Mouse (Mus musculus) neural tube, embryonic 14.5 days (tissue): ENCODE measurements around the gene Gm17067. TPM values are rescaled to one million over a fixed set of nuclear protein-coding genes. Genes with fewer than 3 reads are reported as not detected.
A peak's percentile ranks its signal among the peaks of the same experiment; 100 is the strongest.
"Not testable (repeated sequence)": the region's sequence is repeated elsewhere in the genome, so short reads cannot be mapped to it uniquely, and the experiment has no call there.

Source experiments
- ATAC-seq: fragments of 200-750 bp; cut with Nextera tagmentation; 2 replicates; pipeline ENCODE4 v1.8.0; 2017; ENCODE audit warnings: low read depth, mild to moderate bottlenecking, moderate TSS enrichment, moderate library complexity
- H3K27ac ChIP-seq: fragments of 300-500 bp; sonication (generic); 2 replicates; pipeline ENCODE4 v1.5.1; 2014; ENCODE audit warnings: low read depth, mild to moderate bottlenecking, control low read depth, low read length, moderate library complexity, mixed read lengths
- H3K27me3 ChIP-seq: fragments of 300-500 bp; sonication (generic); 2 replicates; pipeline ENCODE4 v1.6.1; 2014; ENCODE audit warnings: low read length; ENCODE audit not compliant: control insufficient read depth, insufficient read depth
- H3K36me3 ChIP-seq: fragments of 300-500 bp; sonication (generic); 2 replicates; pipeline ENCODE4 v1.6.1; 2014; ENCODE audit warnings: low read length, mixed read lengths; ENCODE audit not compliant: control insufficient read depth, insufficient read depth
- H3K4me1 ChIP-seq: fragments of 300-500 bp; sonication (generic); 2 replicates; pipeline ENCODE4 v1.6.1; 2014; ENCODE audit warnings: low read length; ENCODE audit not compliant: control insufficient read depth, insufficient read depth
- H3K4me2 ChIP-seq: fragments of 300-500 bp; sonication (generic); 2 replicates; pipeline ENCODE4 v1.6.1; 2014; ENCODE audit warnings: mild to moderate bottlenecking, low read depth, low read length, control low read depth
- H3K4me3 ChIP-seq: fragments of 300-500 bp; sonication (generic); 2 replicates; pipeline ENCODE4 v1.5.1; 2014; ENCODE audit warnings: low read depth, low read length, control low read depth, mixed read lengths
- H3K9ac ChIP-seq: fragments of 300-500 bp; sonication (generic); replicated peaks from 2 replicates; pipeline ENCODE4 v1.6.1; 2014; ENCODE audit warnings: low read depth, mild to moderate bottlenecking, control low read depth, low read length, mixed read lengths
- H3K9me3 ChIP-seq: fragments of 300-500 bp; sonication (generic); 2 replicates; pipeline ENCODE4 v1.6.1; 2016; ENCODE audit warnings: low read length; ENCODE audit not compliant: control insufficient read depth
- WGBS: fragments of 180-500 bp; shearing (Covaris S2); extraction: QIAGEN DNeasy Blood & Tissue Kit; methylation state at CpG from one replicate; pipeline ENCODE4 v1.1.7; 2014; 5-methylcytosine and 5-hydroxymethylcytosine counted together
- polyA plus RNA-seq: library from polyadenylated mRNA; unstranded; fragments of >200 nt; fragmentation: Nextera tagmentation; extraction: Ambion mirVana; gene quantifications from 2 replicates; pipeline ENCODE4 v1.2.1, GENCODE M21; 2014

Gene Gm17067
- polyA plus RNA-seq: not detected in 2 replicates

DNA sequence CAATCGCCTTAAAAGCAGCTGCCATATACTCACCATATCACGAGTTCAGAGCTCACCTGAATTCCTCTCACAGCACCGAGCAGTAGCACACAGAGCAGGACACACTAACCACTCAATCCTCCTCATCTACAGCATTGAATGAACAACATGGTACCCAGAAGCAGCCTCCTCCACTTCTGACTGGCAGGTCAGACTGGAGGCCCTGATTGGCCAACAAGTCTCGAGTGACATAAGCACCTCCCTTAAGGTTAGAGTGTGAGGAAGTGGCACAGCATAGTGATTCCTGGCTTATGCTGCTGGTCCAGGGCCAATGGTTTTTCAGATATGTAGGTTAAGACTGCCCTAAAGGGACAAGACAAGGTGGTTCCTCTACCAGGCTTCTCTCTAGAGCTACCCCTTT, at the start of gene Gm17067:
Gene Gm17067 (minus strand): TSS at position 101 of the 400 bp plus-strand sequence.
- 88% methylated on average over 4 of the region's 4 CpGs for WGBS
- H3K27me3 ChIP-seq, H3K9me3 ChIP-seq: not testable (repeated sequence)

DNA sequence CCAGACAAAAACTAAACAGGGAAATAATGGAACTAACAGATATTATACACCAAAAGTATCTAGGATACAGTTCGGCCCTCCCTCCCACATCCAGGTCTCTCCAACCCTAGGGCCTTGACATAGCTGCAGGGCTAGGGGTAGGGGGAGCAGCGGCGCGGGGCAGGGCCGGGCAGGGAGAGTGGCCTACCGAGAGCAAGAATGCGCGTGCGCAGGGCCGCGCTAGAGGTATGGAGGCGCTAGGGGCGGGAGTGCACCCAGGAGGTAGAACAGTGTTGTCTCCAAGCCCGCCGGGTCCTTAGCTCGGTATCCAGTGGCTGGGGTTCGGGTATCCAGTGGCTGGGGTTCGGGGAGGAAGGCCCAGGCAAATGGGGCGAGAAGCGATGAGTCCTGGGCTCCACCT, 23.0 kb upstream of the Gm17067 start:
- Histone ChIP-seq H3K27me3 (no peaks in the 10 kb centered on the region), H3K4me3 (no peak overlapping the region), H3K9ac (no peak overlapping the region), H3K9me3 (no peaks in the 10 kb centered on the region), H3K27ac (no peak overlapping the region), H3K4me2 (no peak overlapping the region), H3K36me3 (no peaks in the 10 kb centered on the region), H3K4me1 (no peaks in the 10 kb centered on the region)
- no peak for ATAC-seq
- WGBS: 47% methylated on average over 20 of the region's 20 CpGs

More for the DNA sequence above, at the start of gene Gm17067:
- H3K27ac ChIP-seq, H3K9ac ChIP-seq, H3K4me3 ChIP-seq, H3K36me3 ChIP-seq, H3K4me1 ChIP-seq, H3K4me2 ChIP-seq, ATAC-seq: not testable (repeated sequence)

DNA sequence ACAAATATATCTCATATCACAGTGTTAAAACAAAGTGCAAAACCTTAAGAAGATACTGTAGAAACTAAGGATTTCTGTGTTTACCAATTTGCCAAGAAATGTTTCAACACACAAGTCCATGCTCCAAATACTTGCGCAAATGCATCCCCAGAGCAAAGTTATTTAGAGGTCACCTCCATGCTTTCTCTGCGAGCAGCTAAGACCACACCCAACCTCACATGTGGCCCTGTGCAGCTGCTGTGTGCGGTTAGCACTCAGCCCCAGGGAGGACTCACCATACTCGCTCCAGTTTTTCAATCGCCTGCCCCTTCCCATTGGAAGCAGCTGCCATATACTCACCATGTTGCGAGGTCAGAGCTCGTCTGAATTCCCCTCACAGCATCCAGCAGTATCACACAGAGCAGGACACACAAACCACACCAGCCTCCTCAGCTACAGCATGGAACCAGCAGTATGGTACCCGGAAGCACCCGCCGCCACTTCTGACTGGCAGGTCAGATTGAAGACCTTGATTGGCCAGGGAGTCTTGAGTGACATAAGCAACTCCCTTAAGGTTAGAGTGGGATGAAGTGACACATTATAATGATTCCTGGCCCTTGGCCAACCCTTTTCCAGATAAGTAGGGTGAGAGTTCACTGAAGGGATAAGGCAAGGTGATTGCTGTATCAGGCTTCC, 11.9 kb upstream of the Gm17067 start:
- no peak overlapping the region for H3K4me2 ChIP-seq
- H3K27me3 ChIP-seq: no peaks in the 10 kb centered on the region
- no peaks in the 10 kb centered on the region for H3K36me3 ChIP-seq
- H3K9ac ChIP-seq: no peak overlapping the region
- WGBS: 89% methylated on average over 10 of the region's 10 CpGs
- no peak overlapping the region for H3K27ac ChIP-seq
- no peaks in the 10 kb centered on the region for H3K9me3 ChIP-seq
- ATAC-seq: no peak
- H3K4me1 ChIP-seq: no peaks in the 10 kb centered on the region
- no peak overlapping the region for H3K4me3 ChIP-seq

DNA sequence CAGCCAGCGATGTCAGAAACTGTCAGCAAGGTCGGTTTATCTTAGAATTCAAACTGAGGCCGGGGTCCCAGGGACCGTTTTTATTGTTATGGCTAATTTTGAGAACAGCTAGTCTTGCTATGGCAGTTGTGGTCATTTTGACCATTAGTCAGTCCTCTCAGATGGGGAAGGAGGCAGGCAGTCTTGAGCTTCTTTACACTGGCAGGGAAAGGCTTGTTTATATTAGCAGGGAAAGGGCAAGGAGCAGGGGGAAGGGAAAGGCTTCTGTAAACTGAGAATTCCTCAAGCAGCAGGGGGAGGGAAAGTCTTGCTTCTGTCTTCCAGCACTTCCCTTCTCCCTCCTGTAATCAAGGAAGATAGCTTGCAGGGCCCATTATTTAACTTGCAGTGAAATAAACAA, 33.6 kb downstream of the Gm17067 start:
- not testable (repeated sequence) for H3K36me3 ChIP-seq, H3K9me3 ChIP-seq
- under 1% methylated on average over 4 of the region's 4 CpGs for WGBS

DNA sequence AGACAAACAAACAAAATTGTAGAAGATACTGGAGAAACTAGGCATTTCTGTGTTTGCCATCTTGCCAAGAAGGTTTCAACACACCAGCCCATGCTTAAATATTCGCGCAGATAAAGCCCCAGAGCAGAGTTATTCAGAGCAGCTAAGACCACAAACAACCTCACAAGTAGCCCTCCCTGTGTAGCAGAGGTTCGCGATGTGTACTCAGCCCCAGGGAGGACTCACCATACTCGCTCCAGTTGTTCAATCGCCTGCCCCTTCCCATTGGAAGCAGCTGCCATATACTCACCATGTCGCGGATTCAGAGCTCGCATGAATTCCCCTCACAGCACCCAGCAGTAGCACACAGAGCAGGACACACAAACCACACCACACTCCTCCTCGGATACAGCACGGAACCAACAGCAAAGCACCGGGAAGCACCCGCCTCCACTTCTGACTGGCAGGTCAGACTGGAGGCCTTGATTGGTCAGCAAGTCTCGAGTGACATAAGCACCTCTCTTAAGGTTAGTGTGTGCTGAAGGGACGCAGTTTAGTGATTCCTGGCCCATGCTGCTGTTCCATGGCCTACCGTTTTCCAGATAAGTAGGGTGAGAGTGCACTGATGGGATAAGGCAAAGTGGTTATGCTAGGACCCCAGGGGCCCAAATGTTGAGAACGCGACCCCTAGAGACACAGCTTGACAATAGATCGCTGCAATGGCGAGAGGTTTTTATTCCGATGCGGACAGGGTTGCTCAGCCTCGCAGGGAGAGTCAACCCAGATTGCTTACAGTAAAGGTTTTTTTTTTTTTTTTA, 34.3 kb downstream of the Gm17067 start, which contains the start of gene Zfp975:
Gene Zfp975 (minus strand): TSS at position 381 of the 797 bp plus-strand sequence.
- Histone ChIP-seq H3K27ac (peak within 1 kb of the TSS; percentile 60; the same call in 1 of the 2 replicates), H3K9ac (peak within 1 kb of the TSS; percentile 64)
- 1% methylated on average over 23 of the region's 23 CpGs for whole genome bisulfite sequencing

More for the DNA sequence above, 33.6 kb downstream of the Gm17067 start:
- H3K27me3 ChIP-seq, H3K4me1 ChIP-seq, H3K27ac ChIP-seq, ATAC-seq: not testable (repeated sequence)
- peak overlapping the region; percentile 50 for H3K4me3 ChIP-seq
- peak overlapping the region; percentile 64; the same call in 1 of the 2 replicates for H3K9ac ChIP-seq
- peak overlapping the region; percentile 52 for H3K4me2 ChIP-seq

DNA sequence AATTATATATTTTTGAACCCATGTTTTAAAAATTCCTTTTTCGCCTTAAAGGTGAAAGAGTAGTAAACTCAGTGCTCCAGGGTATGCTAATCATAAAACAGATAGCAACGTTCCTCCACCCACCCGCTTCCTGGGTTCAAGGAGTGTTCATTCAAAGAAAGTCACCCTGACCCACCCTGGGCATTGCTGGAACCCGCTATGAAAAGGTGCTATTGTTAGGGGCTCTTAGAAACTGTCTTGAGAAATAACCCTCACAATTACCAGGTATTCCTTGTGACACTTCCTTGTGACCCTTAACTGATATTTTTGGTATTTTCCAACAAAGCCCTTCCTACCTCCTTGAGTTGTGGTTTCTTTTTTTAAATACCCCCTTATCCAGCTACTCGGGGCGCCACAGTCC, 46.7 kb downstream of the Gm17067 start:
- WGBS: 94% methylated on average over 6 of the region's 6 CpGs
- not testable (repeated sequence) for ATAC-seq, H3K27ac ChIP-seq, H3K36me3 ChIP-seq, H3K9me3 ChIP-seq, H3K4me1 ChIP-seq, H3K9ac ChIP-seq, H3K4me3 ChIP-seq, H3K27me3 ChIP-seq, H3K4me2 ChIP-seq

More for the DNA sequence above, 34.3 kb downstream of the Gm17067 start, which contains the start of gene Zfp975:
- Histone ChIP-seq H3K4me3 (peak within 1 kb of the TSS; percentile 50), H3K4me2 (peak within 1 kb of the TSS; percentile 52)
- not testable (repeated sequence) for H3K27me3 ChIP-seq, H3K4me1 ChIP-seq, H3K36me3 ChIP-seq, H3K9me3 ChIP-seq
- peak; percentile 100 for ATAC-seq

DNA sequence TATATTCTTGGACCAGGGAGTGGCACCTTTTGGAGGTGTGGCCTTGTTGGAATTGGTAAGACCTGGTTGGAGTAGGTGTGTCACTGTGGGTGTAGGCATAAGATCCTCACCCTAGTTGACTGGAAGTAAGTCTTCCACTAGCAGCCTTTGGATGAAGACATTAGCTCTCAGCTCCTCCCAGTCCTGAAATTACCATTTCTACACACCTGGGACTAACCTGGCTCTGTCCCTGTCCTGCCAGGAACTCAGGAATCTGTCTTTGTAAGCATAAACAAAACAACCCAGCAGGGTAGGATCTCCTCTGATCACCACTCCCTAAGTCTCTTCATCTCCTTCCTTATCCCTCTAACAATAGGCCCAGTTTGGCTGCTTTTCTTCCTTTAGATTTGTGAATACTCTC, 47.2 kb downstream of the Gm17067 start:
- H3K27ac ChIP-seq, H3K9me3 ChIP-seq, ATAC-seq, H3K4me2 ChIP-seq, H3K4me3 ChIP-seq, H3K4me1 ChIP-seq, H3K27me3 ChIP-seq, H3K9ac ChIP-seq, H3K36me3 ChIP-seq: not testable (repeated sequence)

DNA sequence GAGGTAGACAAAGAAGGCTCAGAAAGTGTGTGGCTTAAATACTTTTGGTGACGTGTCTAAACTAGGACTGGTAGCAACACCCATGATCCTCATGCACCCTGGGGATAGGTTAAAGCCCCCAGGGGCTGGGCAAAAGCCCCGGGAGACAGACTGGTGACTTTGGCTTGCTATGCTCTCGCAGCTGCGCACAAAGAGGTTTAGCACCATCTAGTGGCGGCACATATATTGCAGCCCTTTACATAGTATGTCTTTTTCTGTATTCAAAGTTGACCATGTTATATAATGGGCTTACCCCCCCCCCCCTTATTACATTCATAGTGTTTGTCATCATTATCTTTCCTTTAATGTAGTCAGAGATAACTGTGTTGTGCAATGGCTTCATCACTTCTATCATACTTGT, 66.7 kb downstream of the Gm17067 start:
- H3K9ac ChIP-seq, H3K4me1 ChIP-seq, ATAC-seq, H3K9me3 ChIP-seq, H3K27ac ChIP-seq, H3K4me3 ChIP-seq, H3K36me3 ChIP-seq, H3K27me3 ChIP-seq, H3K4me2 ChIP-seq: not testable (repeated sequence)
- WGBS: 65% methylated on average over 4 of the region's 5 CpGs
